Mouse (Mus musculus) thymus, postnatal 0 days (tissue): ENCODE measurements around the gene Spta1. TPM values are rescaled to one million over a fixed set of nuclear protein-coding genes. Genes with fewer than 3 reads are reported as not detected.

Source experiments
- DNase-seq: peaks from one replicate; pipeline ENCODE4 v3.0.0-alpha.2; 2015; ENCODE audit warnings: low spot score
- polyA plus RNA-seq: library from polyadenylated mRNA; unstranded; fragments of >200 nt; fragmentation: Nextera tagmentation; extraction: Ambion mirVana; gene quantifications from 2 replicates; pipeline ENCODE4 v1.2.1, GENCODE M21; 2015

Gene Spta1
- 0.05 and 0.07 TPM in 2 replicates for polyA plus RNA-seq

DNA sequence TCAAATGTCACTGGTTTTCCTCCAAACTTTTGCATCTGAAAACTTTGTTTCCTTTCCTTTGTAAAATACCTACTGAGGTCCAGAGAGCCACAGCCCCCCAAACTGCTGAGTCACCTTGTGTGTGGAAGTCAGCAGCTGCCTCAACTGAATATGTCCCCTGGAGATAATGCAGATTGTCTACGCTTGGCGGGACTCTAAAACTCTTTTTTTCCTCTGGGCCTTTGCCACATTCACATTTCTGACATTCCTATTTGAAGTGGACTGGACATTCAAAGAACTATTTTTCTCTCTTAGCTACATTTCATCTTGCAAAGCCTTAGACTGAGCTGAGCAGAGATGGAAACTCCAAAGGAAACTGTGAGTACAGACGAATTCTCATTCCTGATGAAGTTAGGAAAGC, at the start of gene Spta1:
Gene Spta1 (plus strand): TSS at position 172 of the 400 bp plus-strand sequence.
- no peak for DNase-seq

DNA sequence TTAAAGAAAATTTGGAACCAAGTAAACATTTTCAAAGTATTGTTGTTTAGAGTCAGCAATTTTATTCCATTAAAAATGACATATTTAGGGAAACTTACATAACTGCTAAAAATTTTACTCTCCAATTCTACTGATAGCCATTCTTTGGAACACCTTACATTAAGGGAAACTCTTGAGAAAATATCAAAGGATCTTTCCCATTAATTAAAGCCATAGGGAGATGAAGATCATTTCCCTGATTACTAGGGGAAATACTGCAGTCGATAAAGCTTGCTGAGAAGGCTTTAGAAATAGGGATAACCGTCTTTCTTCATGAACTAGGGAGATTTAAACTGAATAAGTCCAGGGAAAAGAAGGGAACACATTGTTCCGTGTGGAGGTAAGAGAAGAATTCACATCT, 41.4 kb upstream of the Spta1 start, which contains the start of gene Olfr424:
Gene Olfr424 (plus strand): TSS at position 301 of the 400 bp plus-strand sequence.
- DNase-seq, result no peak

- DNase-seq, result no peak
Observed at GRCm38 (mm10) chr1:174131999-174132398, 40.6 kb upstream of the Spta1 start.

- no peak for DNase-seq
Observed at GRCm38 (mm10) chr1:174141384-174141783, 31.2 kb upstream of the Spta1 start.

GRCm38 (mm10) chr1:174146696-174147095, 25.9 kb upstream of the Spta1 start:
- no peak for DNase-seq

GRCm38 (mm10) chr1:174149289-174149688, 23.3 kb upstream of the Spta1 start:
- DNase-seq, result no peak

DNA sequence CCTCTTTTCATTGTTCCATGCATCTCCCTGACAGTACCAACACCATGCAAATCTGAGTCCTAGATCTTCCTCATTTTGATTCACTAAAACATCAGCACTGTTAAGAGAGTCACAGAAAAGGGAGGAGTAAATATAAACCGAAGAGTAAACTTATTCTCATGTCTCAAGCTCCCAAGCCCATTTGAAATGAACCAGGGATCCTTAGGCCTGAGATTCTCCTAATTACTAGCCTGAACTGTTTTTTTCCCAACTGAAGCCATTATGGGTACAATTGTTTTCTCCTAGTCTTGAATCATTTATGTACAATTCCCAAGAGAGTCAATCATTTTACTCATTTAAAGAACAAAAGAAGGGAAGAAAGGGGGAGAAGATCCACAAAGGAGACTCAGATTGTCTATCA, 17.2 kb upstream of the Spta1 start, which contains the start of gene Olfr420:
Gene Olfr420 (plus strand): TSS at position 301 of the 400 bp plus-strand sequence.
- no peak for DNase-seq

- no peak for DNase-seq
Observed at GRCm38 (mm10) chr1:174157622-174158021, 15.0 kb upstream of the Spta1 start.

DNA sequence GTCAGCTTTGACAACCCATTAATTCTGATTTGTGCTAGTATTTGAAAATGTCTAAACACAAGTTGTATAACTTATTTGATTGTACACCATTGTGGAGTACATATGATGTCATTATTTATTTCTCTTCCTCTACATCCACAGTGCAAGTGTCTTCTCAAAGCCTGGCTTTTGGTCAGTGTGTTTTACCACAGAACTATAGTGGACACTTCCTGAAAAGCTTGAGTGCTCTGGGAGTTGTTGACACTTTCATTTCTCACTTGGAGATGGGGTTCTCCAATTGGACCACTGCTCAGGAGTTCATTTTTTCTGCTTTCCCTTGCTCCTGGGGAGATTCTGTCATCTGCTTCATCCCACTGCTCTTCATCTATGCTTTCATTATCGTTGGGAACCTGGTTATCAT, 14.1 kb upstream of the Spta1 start:
- no peak for DNase-seq

DNA sequence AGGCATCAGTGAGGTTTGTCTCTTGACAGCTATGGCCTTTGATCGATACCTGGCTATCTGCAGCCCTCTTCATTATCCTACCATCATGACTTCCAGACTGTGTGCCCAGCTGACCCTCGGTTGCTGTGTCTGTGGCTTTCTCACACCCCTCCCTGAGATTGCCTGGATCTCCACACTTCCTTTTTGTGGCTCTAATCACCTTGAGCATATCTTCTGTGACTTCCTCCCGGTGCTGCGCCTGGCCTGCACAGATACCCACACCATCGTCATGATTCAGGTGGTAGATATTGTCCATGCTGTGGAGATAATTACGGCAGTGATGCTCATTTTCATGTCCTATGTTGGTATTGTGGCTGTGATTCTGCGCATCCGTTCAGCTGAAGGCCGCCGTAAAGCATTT, 13.5 kb upstream of the Spta1 start:
- no peak for DNase-seq

DNA sequence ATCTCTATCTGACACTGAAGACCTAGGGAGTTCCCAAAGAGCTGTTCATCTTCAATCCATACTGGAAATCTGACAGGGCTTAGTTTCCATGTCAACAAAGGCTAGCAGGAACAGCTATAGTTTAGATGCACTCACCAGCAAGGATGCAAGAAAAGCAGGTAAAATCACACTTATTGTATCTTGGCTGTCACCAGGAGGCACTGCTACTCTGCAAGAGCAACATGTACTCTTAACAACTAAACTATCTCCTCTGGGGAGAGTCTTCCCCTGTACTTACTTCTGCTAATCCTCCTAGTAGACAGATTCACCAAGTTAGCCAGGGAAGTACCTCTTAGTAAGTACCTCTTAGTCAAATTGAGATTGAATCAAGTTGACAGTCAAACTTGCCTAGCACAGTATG, 3.6 kb upstream of the Spta1 start:
- DNase-seq, result no peak

DNA sequence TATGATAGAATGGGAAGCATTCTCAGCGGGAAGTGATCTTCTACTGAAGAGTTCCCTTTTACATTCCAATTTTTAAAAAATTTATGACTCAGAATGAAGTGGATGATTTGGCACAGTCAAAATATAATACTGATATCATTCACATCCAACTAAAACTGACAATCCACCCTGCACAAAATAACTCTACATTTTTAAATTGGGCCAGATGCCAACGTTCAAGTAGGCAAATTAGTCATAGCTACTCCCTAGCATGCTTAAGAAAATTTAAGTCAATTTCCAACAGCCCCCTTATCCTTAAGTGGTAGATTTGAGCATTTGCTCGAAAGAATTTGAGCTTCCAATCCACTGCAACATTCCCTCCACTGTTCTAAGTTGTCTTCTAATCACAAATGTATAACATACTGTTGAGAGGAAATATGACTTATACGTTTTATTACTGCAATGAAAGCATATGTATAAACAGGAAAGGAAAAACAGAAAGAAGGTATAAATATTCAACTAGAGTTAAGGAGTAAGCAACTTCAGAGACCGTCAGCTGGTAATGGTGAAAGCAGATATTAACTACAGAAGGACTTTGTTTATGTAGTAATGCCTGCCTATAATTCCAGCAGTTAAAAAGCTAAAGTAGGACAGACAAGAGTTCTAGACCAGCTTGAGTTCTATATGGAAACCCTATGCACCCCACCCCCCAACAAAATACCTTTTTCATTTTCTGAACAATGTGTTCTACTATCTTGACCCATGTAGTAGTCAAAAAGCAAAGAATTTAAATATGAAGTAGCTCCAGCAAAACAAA, 1.7 kb upstream of the Spta1 start:
- DNase-seq, result no peak

- DNase-seq, result no peak
Observed at GRCm38 (mm10) chr1:174171537-174171936, 1.0 kb upstream of the Spta1 start.

- DNase-seq, result no peak
Observed at GRCm38 (mm10) chr1:174204699-174205098, 32.1 kb downstream of the Spta1 start.

GRCm38 (mm10) chr1:174212286-174212685, 39.7 kb downstream of the Spta1 start:
- DNase-seq, result no peak

DNA sequence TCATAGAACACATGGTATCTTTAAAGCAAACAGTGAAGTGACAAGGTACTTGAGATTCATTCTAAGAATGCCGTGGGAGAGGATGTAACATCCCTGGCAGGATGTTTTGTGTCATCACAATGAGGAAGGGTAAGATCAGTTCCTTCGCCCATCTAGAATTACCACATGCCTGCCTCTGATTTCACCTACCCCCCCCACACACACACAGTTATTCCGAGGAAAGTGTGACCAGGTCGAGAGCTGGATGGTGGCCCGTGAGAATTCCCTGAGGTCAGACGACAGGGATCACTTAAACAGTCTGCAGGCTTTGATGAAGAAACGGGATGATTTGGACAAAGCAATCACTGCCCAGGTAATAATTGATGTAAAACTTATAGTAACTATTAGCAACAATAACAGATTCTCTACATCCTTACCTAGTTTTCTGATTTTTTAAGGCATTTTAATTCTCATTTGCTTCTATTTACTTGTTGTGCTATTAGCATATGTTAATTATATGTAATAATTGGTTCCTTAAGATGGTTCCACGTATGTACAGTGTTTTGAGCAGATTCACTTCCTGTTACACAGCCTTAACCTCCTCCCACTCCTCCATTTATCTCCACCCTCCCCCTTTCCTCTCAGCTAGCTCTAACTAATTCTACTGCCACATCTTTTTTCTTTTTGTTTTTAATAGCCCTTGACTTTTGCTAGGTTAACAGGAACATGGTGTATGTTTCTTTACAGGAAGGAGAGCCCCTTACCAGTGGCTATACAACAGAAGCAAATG, 42.9 kb downstream of the Spta1 start:
- DNase-seq, result no peak

GRCm38 (mm10) chr1:174216528-174217204, 44.1 kb downstream of the Spta1 start:
- DNase-seq, result no peak

- DNase-seq, result no peak
Observed at GRCm38 (mm10) chr1:174239916-174240315, 67.3 kb downstream of the Spta1 start.

GRCm38 (mm10) chr1:174244621-174245020, 72.0 kb downstream of the Spta1 start:
- no peak for DNase-seq

GRCm38 (mm10) chr1:174246080-174246479, 73.5 kb downstream of the Spta1 start:
- DNase-seq, result no peak

GRCm38 (mm10) chr1:174247170-174247569, 74.6 kb downstream of the Spta1 start:
- DNase-seq, result no peak

GRCm38 (mm10) chr1:174250376-174250775, 77.8 kb downstream of the Spta1 start:
- DNase-seq, result no peak
